Mouse (Mus musculus): ENCODE measurements around the gene Camk1g. TPM values are rescaled to one million over a fixed set of nuclear protein-coding genes. Genes with fewer than 3 reads are reported as not detected.
A peak's percentile ranks its signal among the peaks of the same experiment; 100 is the strongest.

Camk1g gene
- polyA plus RNA-seq, 1 experiment, result 0.09 TPM

- Histone ChIP-seq H3K36me3 (replicated peaks; ENCODE audit: low read length) (no peaks in the 10 kb centered on the region), H3K4me1 (no peaks in the 10 kb centered on the region), H3K9me3 (no peaks in the 10 kb centered on the region), H3K4me3 (replicated peaks) (no peak overlapping the region), H3K27me3 (replicated peaks) (peaks cover 7% of the 10 kb centered on the region)
- TF ChIP-seq FLI1 (IDR thresholded peaks at IDR 0.05; ENCODE audit: low read length) (no peak), GATA1 (IDR thresholded peaks at IDR 0.05; ENCODE audit: borderline replicate concordance, low read length) (no peak)
These were observed 27.0 kb upstream of the Camk1g start for GRCm38 (mm10) chr1:193397109-193397508.

GRCm38 (mm10) chr1:193392266-193392665 lies 22.2 kb upstream of the Camk1g start:
- no peaks in the 10 kb centered on the region for H3K36me3 ChIP-seq (replicated peaks; ENCODE audit: low read length)
- TF ChIP-seq GATA1 (IDR thresholded peaks at IDR 0.05; ENCODE audit: borderline replicate concordance, low read length) (no peak), FLI1 (IDR thresholded peaks at IDR 0.05; ENCODE audit: low read length) (no peak)

GRCm38 (mm10) chr1:193390004-193390403 lies 19.9 kb upstream of the Camk1g start:
- H3K9me3 ChIP-seq, result no peaks in the 10 kb centered on the region
- no peaks in the 10 kb centered on the region for H3K36me3 ChIP-seq (replicated peaks; ENCODE audit: low read length)
- H3K27me3 ChIP-seq (replicated peaks), result peaks cover 39% of the 10 kb centered on the region
- H3K4me1 ChIP-seq, result peaks cover 10% of the 10 kb centered on the region; the same call in 1 of the 2 replicates
- no peak overlapping the region for H3K4me3 ChIP-seq (replicated peaks)
- TF ChIP-seq FLI1 (IDR thresholded peaks at IDR 0.05; ENCODE audit: low read length) (no peak), GATA1 (IDR thresholded peaks at IDR 0.05; ENCODE audit: borderline replicate concordance, low read length) (no peak)

More at GRCm38 (mm10) chr1:193392266-193392665, 22.2 kb upstream of the Camk1g start:
- H3K27me3 ChIP-seq (replicated peaks), result peaks cover 30% of the 10 kb centered on the region
- H3K4me3 ChIP-seq (replicated peaks), result no peak overlapping the region
- no peaks in the 10 kb centered on the region for H3K9me3 ChIP-seq
- peaks cover 4% of the 10 kb centered on the region; the same call in 1 of the 2 replicates for H3K4me1 ChIP-seq

GRCm38 (mm10) chr1:193389505-193389904 lies 19.4 kb upstream of the Camk1g start:
- Histone ChIP-seq H3K4me3 (replicated peaks) (no peak overlapping the region), H3K9me3 (no peaks in the 10 kb centered on the region), H3K4me1 (peaks cover 10% of the 10 kb centered on the region; the same call in 1 of the 2 replicates), H3K36me3 (replicated peaks; ENCODE audit: low read length) (no peaks in the 10 kb centered on the region), H3K27me3 (replicated peaks) (peaks cover 38% of the 10 kb centered on the region)
- TF ChIP-seq GATA1 (IDR thresholded peaks at IDR 0.05; ENCODE audit: borderline replicate concordance, low read length) (no peak), FLI1 (IDR thresholded peaks at IDR 0.05; ENCODE audit: low read length) (no peak)

GRCm38 (mm10) chr1:193387241-193387640 lies 17.1 kb upstream of the Camk1g start:
- no peaks in the 10 kb centered on the region for H3K36me3 ChIP-seq (replicated peaks; ENCODE audit: low read length)

GRCm38 (mm10) chr1:193386136-193386535 lies 16.0 kb upstream of the Camk1g start:
- H3K9me3 ChIP-seq, result no peaks in the 10 kb centered on the region
- no peak overlapping the region for H3K4me3 ChIP-seq (replicated peaks)
- no peak for TF ChIP-seq GATA1 (IDR thresholded peaks at IDR 0.05; ENCODE audit: borderline replicate concordance, low read length)
- no peak for TF ChIP-seq FLI1 (IDR thresholded peaks at IDR 0.05; ENCODE audit: low read length)
- H3K27me3 ChIP-seq (replicated peaks), result peaks cover 46% of the 10 kb centered on the region
- no peaks in the 10 kb centered on the region for H3K36me3 ChIP-seq (replicated peaks; ENCODE audit: low read length)
- peaks cover 22% of the 10 kb centered on the region for H3K4me1 ChIP-seq

More at GRCm38 (mm10) chr1:193387241-193387640, 17.1 kb upstream of the Camk1g start:
- H3K4me1 ChIP-seq, result peaks cover 20% of the 10 kb centered on the region
- no peaks in the 10 kb centered on the region for H3K9me3 ChIP-seq
- H3K27me3 ChIP-seq (replicated peaks), result peaks cover 40% of the 10 kb centered on the region
- no peak for TF ChIP-seq GATA1 (IDR thresholded peaks at IDR 0.05; ENCODE audit: borderline replicate concordance, low read length)
- TF ChIP-seq FLI1 (IDR thresholded peaks at IDR 0.05; ENCODE audit: low read length), result no peak
- no peak overlapping the region for H3K4me3 ChIP-seq (replicated peaks)

- Histone ChIP-seq H3K9me3 (no peaks in the 10 kb centered on the region), H3K4me1 (peaks cover 18% of the 10 kb centered on the region), H3K27me3 (replicated peaks) (peaks cover 52% of the 10 kb centered on the region), H3K4me3 (replicated peaks) (peak overlapping the region; percentile 62), H3K36me3 (replicated peaks; ENCODE audit: low read length) (no peaks in the 10 kb centered on the region)
- TF ChIP-seq GATA1 (IDR thresholded peaks at IDR 0.05; ENCODE audit: borderline replicate concordance, low read length), result no peak
- TF ChIP-seq FLI1 (IDR thresholded peaks at IDR 0.05; ENCODE audit: low read length), result no peak
These were observed 12.9 kb upstream of the Camk1g start for GRCm38 (mm10) chr1:193382841-193383462.

- peaks cover 51% of the 10 kb centered on the region for H3K27me3 ChIP-seq (replicated peaks)
- peaks cover 18% of the 10 kb centered on the region for H3K4me1 ChIP-seq
- peak overlapping the region; percentile 62 for H3K4me3 ChIP-seq (replicated peaks)
- H3K36me3 ChIP-seq (replicated peaks; ENCODE audit: low read length), result no peaks in the 10 kb centered on the region
- TF ChIP-seq GATA1 (IDR thresholded peaks at IDR 0.05; ENCODE audit: borderline replicate concordance, low read length) (no peak), FLI1 (IDR thresholded peaks at IDR 0.05; ENCODE audit: low read length) (no peak)
- no peaks in the 10 kb centered on the region for H3K9me3 ChIP-seq
These were observed 12.3 kb upstream of the Camk1g start for GRCm38 (mm10) chr1:193382435-193382834.

- TF ChIP-seq GATA1 (IDR thresholded peaks at IDR 0.05; ENCODE audit: borderline replicate concordance, low read length), result no peak
- no peak for TF ChIP-seq FLI1 (IDR thresholded peaks at IDR 0.05; ENCODE audit: low read length)
- no peak overlapping the region for H3K4me3 ChIP-seq (replicated peaks)
- H3K27me3 ChIP-seq (replicated peaks), result peaks cover 45% of the 10 kb centered on the region
- peaks cover 18% of the 10 kb centered on the region for H3K4me1 ChIP-seq
- H3K9me3 ChIP-seq, result no peaks in the 10 kb centered on the region
- H3K36me3 ChIP-seq (replicated peaks; ENCODE audit: low read length), result no peaks in the 10 kb centered on the region
These were observed 11.7 kb upstream of the Camk1g start for GRCm38 (mm10) chr1:193381597-193382404.

- H3K4me1 ChIP-seq, result peaks cover 18% of the 10 kb centered on the region
- H3K9me3 ChIP-seq, result no peaks in the 10 kb centered on the region
- no peaks in the 10 kb centered on the region for H3K36me3 ChIP-seq (replicated peaks; ENCODE audit: low read length)
- no peak overlapping the region for H3K4me3 ChIP-seq (replicated peaks)
- no peak for TF ChIP-seq FLI1 (IDR thresholded peaks at IDR 0.05; ENCODE audit: low read length)
- TF ChIP-seq GATA1 (IDR thresholded peaks at IDR 0.05; ENCODE audit: borderline replicate concordance, low read length), result no peak
- peaks cover 42% of the 10 kb centered on the region for H3K27me3 ChIP-seq (replicated peaks)
These were observed 10.8 kb upstream of the Camk1g start for GRCm38 (mm10) chr1:193380877-193381276.
